Mouse (Mus musculus) neural tube, embryonic 12.5 days (tissue): ENCODE results near the gene Fdxr. TPM values are rescaled to one million over a fixed set of nuclear protein-coding genes. Genes with fewer than 3 reads are reported as not detected.

ENCODE experiments used
- microRNA-seq: library from miRNA; unstranded; fragments of <30 nt; microRNA quantifications from one replicate; pipeline ENCODE4, GENCODE M21; 2017
- polyA plus RNA-seq: library from polyadenylated mRNA; unstranded; fragments of >200 nt; fragmentation: Nextera tagmentation; extraction: Ambion mirVana; gene quantifications from 2 replicates; pipeline ENCODE4 v1.2.1, GENCODE M21; 2016

Fdxr gene
- polyA plus RNA-seq, 1 experiment from 2014 or later, result 16.4 TPM

Small RNAs within 50 kb of the gene (microRNA-seq; reads per million reads assigned to microRNA genes)
- gene Gm25837, result not detected

Other genes with a start within 250 kb of the Fdxr start
- gene Cd300ld5, start 239.3 kb downstream of the Fdxr start, polyA plus RNA-seq, result not detected in 2 replicates
- not detected in 2 replicates for gene Cd300ld3, start 228.6 kb downstream of the Fdxr start, polyA plus RNA-seq
- not detected in 2 replicates for gene Cd300e, start 214.9 kb downstream of the Fdxr start, polyA plus RNA-seq
- gene Rab37, start 185.6 kb downstream of the Fdxr start, polyA plus RNA-seq, result 2.0 and 3.5 TPM in 2 replicates
- gene Cd300lf, start 143.1 kb downstream of the Fdxr start, polyA plus RNA-seq, result 0.61 TPM in 1 of 2 replicates, not detected in the other
- 36.7 and 41.1 TPM in 2 replicates for gene Slc9a3r1, start 113.7 kb downstream of the Fdxr start, polyA plus RNA-seq
- 8.6 and 9.7 TPM in 2 replicates for gene Tmem104, start 89.6 kb downstream of the Fdxr start, polyA plus RNA-seq
- 19.7 and 20.3 TPM in 2 replicates for gene Nat9, start 89.2 kb downstream of the Fdxr start, polyA plus RNA-seq
- gene Grin2c, start 9.8 kb downstream of the Fdxr start, polyA plus RNA-seq, result 0.96 and 1.0 TPM in 2 replicates
- 0.34 and 0.46 TPM in 2 replicates for gene Fads6, start 20.6 kb upstream of the Fdxr start, polyA plus RNA-seq
- gene Otop2, start 30.1 kb upstream of the Fdxr start, polyA plus RNA-seq, result not detected in 2 replicates
- 0.08 and 0.28 TPM in 2 replicates for gene Ush1g, start 45.0 kb upstream of the Fdxr start, polyA plus RNA-seq
- 0.55 and 0.59 TPM in 2 replicates for gene Otop3, start 57.7 kb upstream of the Fdxr start, polyA plus RNA-seq
- 28.9 and 30.3 TPM in 2 replicates for gene Hid1, start 90.7 kb upstream of the Fdxr start, polyA plus RNA-seq
- 30.0 and 30.1 TPM in 2 replicates for gene Cdr2l, start 104.9 kb upstream of the Fdxr start, polyA plus RNA-seq
- gene Mrpl58, start 126.7 kb upstream of the Fdxr start, polyA plus RNA-seq, result 193 and 199 TPM in 2 replicates
- 890 and 895 TPM in 2 replicates for gene Atp5h, start 142.9 kb upstream of the Fdxr start, polyA plus RNA-seq
- gene Kctd2, start 143.1 kb upstream of the Fdxr start, polyA plus RNA-seq, result 29.7 and 29.9 TPM in 2 replicates
- not detected in 2 replicates for gene Trim80, start 163.5 kb upstream of the Fdxr start, polyA plus RNA-seq
- gene Slc16a5, start 185.4 kb upstream of the Fdxr start, polyA plus RNA-seq, result 0.09 and 0.14 TPM in 2 replicates
- 12.9 and 13.1 TPM in 2 replicates for gene Armc7, start 198.6 kb upstream of the Fdxr start, polyA plus RNA-seq
- gene Nt5c, start 214.8 kb upstream of the Fdxr start, polyA plus RNA-seq, result 84.8 and 87.1 TPM in 2 replicates
- gene Jpt1, start 237.3 kb upstream of the Fdxr start, polyA plus RNA-seq, result 999 and 1,042 TPM in 2 replicates